Mouse (Mus musculus): ENCODE measurements at regions not wholly inside any gene's neighbourhood (a gene's known extent, or its start where the extent isn't known, plus 50 kb on each side); places are given as distances from the start of the nearest gene placed in this dataset.

GRCm38 (mm10) chr15:87339904-87340303 is 204.2 kb upstream of the Fam19a5 start:
- TF ChIP-seq GATA1 (IDR thresholded peaks at IDR 0.05; ENCODE audit: low read length) (no peak), TAL1 (IDR thresholded peaks at IDR 0.05; ENCODE audit: low read length) (no peak)
